Mouse (Mus musculus): ENCODE data around the gene Tbc1d1.
A peak's percentile ranks its signal among the peaks of the same experiment; 100 is the strongest.

GRCm38 (mm10) chr5:64240941-64241682 is 85.0 kb downstream of the Tbc1d1 start:
- TF ChIP-seq POLR2A (IDR thresholded peaks at IDR 0.05; ENCODE audit: insufficient read length, low read depth), result peak; percentile 21
- TF ChIP-seq POLR2AphosphoS2 (IDR thresholded peaks at IDR 0.05; ENCODE audit: insufficient read length, low read depth), result no peak
- no peak for TF ChIP-seq E2F4 (IDR thresholded peaks at IDR 0.05; ENCODE audit: insufficient read depth)
- TF ChIP-seq MAX (IDR thresholded peaks at IDR 0.05; ENCODE audit: low read depth), result no peak
- TF ChIP-seq USF1 (IDR thresholded peaks at IDR 0.05; ENCODE audit: low read depth), result no peak

Measured in myocyte (in vitro differentiated cells).